Mouse (Mus musculus) heart, embryonic 15.5 days (tissue): ENCODE measurements at regions not wholly inside any gene's neighbourhood (a gene's known extent, or its start where the extent isn't known, plus 50 kb on each side); places are given as distances from the start of the nearest gene placed in this dataset.

Experiments used
- ATAC-seq: fragments of 200-750 bp; cut with Nextera tagmentation; replicated peaks from 2 replicates; pipeline ENCODE4 v1.8.0; 2017; ENCODE audit warnings: low read depth, moderate TSS enrichment; ENCODE audit not compliant: insufficient number of reproducible peaks, insufficient read depth, low FRiP score
- H3K27ac ChIP-seq: fragments of 300-500 bp; sonication (generic); 2 replicates; pipeline ENCODE4 v1.5.1; 2015; ENCODE audit warnings: mild to moderate bottlenecking, inconsistent platforms
- H3K27me3 ChIP-seq: fragments of 300-500 bp; sonication (generic); 2 replicates; pipeline ENCODE4 v1.6.1; 2015; ENCODE audit warnings: inconsistent platforms
- H3K36me3 ChIP-seq: fragments of 300-500 bp; sonication (generic); 2 replicates; pipeline ENCODE4 v1.6.1; 2015; ENCODE audit warnings: mild to moderate bottlenecking, inconsistent platforms
- H3K4me1 ChIP-seq: fragments of 300-500 bp; sonication (generic); replicated peaks from 2 replicates; pipeline ENCODE4 v1.6.1; 2015; ENCODE audit warnings: inconsistent platforms
- H3K4me2 ChIP-seq: fragments of 300-500 bp; sonication (generic); 2 replicates; pipeline ENCODE4 v1.6.1; 2015; ENCODE audit warnings: inconsistent platforms, mild to moderate bottlenecking, moderate library complexity
- H3K4me3 ChIP-seq: fragments of 300-500 bp; sonication (generic); 2 replicates; pipeline ENCODE4 v1.5.1; 2015; ENCODE audit warnings: mild to moderate bottlenecking, inconsistent platforms
- H3K9ac ChIP-seq: fragments of 300-500 bp; sonication (generic); 2 replicates; pipeline ENCODE4 v1.6.1; 2015; ENCODE audit warnings: mild to moderate bottlenecking, inconsistent platforms
- H3K9me3 ChIP-seq: fragments of 300-500 bp; sonication (generic); replicated peaks from 2 replicates; pipeline ENCODE4 v1.6.1; 2016; ENCODE audit warnings: inconsistent platforms
- WGBS: fragments of 180-500 bp; shearing (Covaris S2); methylation state at CpG from one replicate; pipeline ENCODE4 v1.1.7; 2015; ENCODE audit warnings: mixed read lengths; 5-methylcytosine and 5-hydroxymethylcytosine counted together

- Histone ChIP-seq H3K36me3 (no peaks in the 10 kb centered on the region), H3K9me3 (no peaks in the 10 kb centered on the region), H3K27ac (no peak overlapping the region), H3K4me2 (no peak overlapping the region), H3K4me1 (no peaks in the 10 kb centered on the region), H3K9ac (no peak overlapping the region), H3K27me3 (no peaks in the 10 kb centered on the region), H3K4me3 (no peak overlapping the region)
- ATAC-seq: no peak
- WGBS: 64% methylated on average over 9 of the region's 9 CpGs
Measured at GRCm38 (mm10) chr5:77888534-77888933, 480.7 kb upstream of the Igfbp7 start.

- Histone ChIP-seq H3K4me3 (no peak overlapping the region), H3K27me3 (no peaks in the 10 kb centered on the region), H3K27ac (no peak overlapping the region), H3K4me2 (no peak overlapping the region), H3K9me3 (no peaks in the 10 kb centered on the region), H3K36me3 (no peaks in the 10 kb centered on the region), H3K4me1 (no peaks in the 10 kb centered on the region), H3K9ac (no peak overlapping the region)
- ATAC-seq: no peak
- 79% methylated on average over 5 of the region's 5 CpGs for WGBS
Measured at GRCm38 (mm10) chr5:77871403-77871802, 463.6 kb upstream of the Igfbp7 start.

GRCm38 (mm10) chr5:77865342-77865741 is 457.5 kb upstream of the Igfbp7 start:
- Histone ChIP-seq H3K9ac (no peak overlapping the region), H3K4me1 (no peaks in the 10 kb centered on the region), H3K36me3 (no peaks in the 10 kb centered on the region), H3K4me2 (no peak overlapping the region), H3K27me3 (no peaks in the 10 kb centered on the region), H3K4me3 (no peak overlapping the region), H3K27ac (no peak overlapping the region), H3K9me3 (no peaks in the 10 kb centered on the region)
- 77% methylated on average over 7 of the region's 7 CpGs for WGBS
- ATAC-seq: no peak

- Histone ChIP-seq H3K4me1 (no peaks in the 10 kb centered on the region), H3K36me3 (no peaks in the 10 kb centered on the region), H3K4me2 (no peak overlapping the region), H3K27ac (no peak overlapping the region), H3K4me3 (no peak overlapping the region), H3K9me3 (no peaks in the 10 kb centered on the region), H3K27me3 (no peaks in the 10 kb centered on the region), H3K9ac (no peak overlapping the region)
- ATAC-seq: no peak
- 67% methylated on average over 6 of the region's 6 CpGs for WGBS
Measured at GRCm38 (mm10) chr5:77855191-77855590, 447.4 kb upstream of the Igfbp7 start.

- H3K27me3 ChIP-seq: no peaks in the 10 kb centered on the region
- no peaks in the 10 kb centered on the region for H3K9me3 ChIP-seq
- no peaks in the 10 kb centered on the region for H3K36me3 ChIP-seq
- no peak for ATAC-seq
- no peak overlapping the region for H3K4me3 ChIP-seq
- 76% methylated on average over 12 of the region's 12 CpGs for WGBS
- no peak overlapping the region for H3K27ac ChIP-seq
- H3K4me1 ChIP-seq: no peaks in the 10 kb centered on the region
- H3K9ac ChIP-seq: no peak overlapping the region
- no peak overlapping the region for H3K4me2 ChIP-seq
Measured at GRCm38 (mm10) chr5:77853999-77854784, 446.4 kb upstream of the Igfbp7 start.

- H3K4me3 ChIP-seq: no peak overlapping the region
- no peak overlapping the region for H3K9ac ChIP-seq
- 85% methylated on average over 3 of the region's 3 CpGs for WGBS
- no peak for ATAC-seq
- H3K9me3 ChIP-seq: no peaks in the 10 kb centered on the region
- no peak overlapping the region for H3K27ac ChIP-seq
- H3K36me3 ChIP-seq: no peaks in the 10 kb centered on the region
- H3K27me3 ChIP-seq: no peaks in the 10 kb centered on the region
- H3K4me2 ChIP-seq: no peak overlapping the region
- no peaks in the 10 kb centered on the region for H3K4me1 ChIP-seq
Measured at GRCm38 (mm10) chr5:77851645-77852044, 443.8 kb upstream of the Igfbp7 start.

GRCm38 (mm10) chr5:77838186-77839097 is 430.6 kb upstream of the Igfbp7 start:
- Histone ChIP-seq H3K9ac (no peak overlapping the region), H3K27me3 (no peaks in the 10 kb centered on the region), H3K4me3 (no peak overlapping the region), H3K27ac (no peak overlapping the region), H3K36me3 (no peaks in the 10 kb centered on the region), H3K9me3 (no peaks in the 10 kb centered on the region), H3K4me1 (no peaks in the 10 kb centered on the region), H3K4me2 (no peak overlapping the region)
- no peak for ATAC-seq
- 51% methylated on average over 5 of the region's 5 CpGs for WGBS

GRCm38 (mm10) chr5:77827971-77828370 is 420.1 kb upstream of the Igfbp7 start:
- Histone ChIP-seq H3K4me3 (no peak overlapping the region), H3K27me3 (no peaks in the 10 kb centered on the region), H3K4me2 (no peak overlapping the region), H3K9ac (no peak overlapping the region), H3K9me3 (no peaks in the 10 kb centered on the region), H3K27ac (no peak overlapping the region), H3K36me3 (no peaks in the 10 kb centered on the region), H3K4me1 (no peaks in the 10 kb centered on the region)
- 79% methylated on average over 2 of the region's 2 CpGs for WGBS
- ATAC-seq: no peak

- Histone ChIP-seq H3K4me3 (no peak overlapping the region), H3K4me1 (no peaks in the 10 kb centered on the region), H3K27me3 (no peaks in the 10 kb centered on the region), H3K36me3 (no peaks in the 10 kb centered on the region), H3K9ac (no peak overlapping the region), H3K27ac (no peak overlapping the region), H3K9me3 (no peaks in the 10 kb centered on the region), H3K4me2 (no peak overlapping the region)
- whole genome bisulfite sequencing: 76% methylated on average over 4 of the region's 4 CpGs
- no peak for ATAC-seq
Measured at GRCm38 (mm10) chr5:77826063-77826462, 418.2 kb upstream of the Igfbp7 start.

- Histone ChIP-seq H3K9me3 (no peaks in the 10 kb centered on the region), H3K4me2 (no peak overlapping the region), H3K4me3 (no peak overlapping the region), H3K9ac (no peak overlapping the region), H3K27me3 (no peaks in the 10 kb centered on the region), H3K36me3 (no peaks in the 10 kb centered on the region), H3K27ac (no peak overlapping the region), H3K4me1 (no peaks in the 10 kb centered on the region)
- 75% methylated on average over 7 of the region's 7 CpGs for WGBS
- ATAC-seq: no peak
Measured at GRCm38 (mm10) chr5:77816759-77817280, 409.0 kb upstream of the Igfbp7 start.

GRCm38 (mm10) chr5:77809844-77810243 is 402.0 kb upstream of the Igfbp7 start:
- Histone ChIP-seq H3K4me3 (no peak overlapping the region), H3K36me3 (no peaks in the 10 kb centered on the region), H3K27ac (no peak overlapping the region), H3K27me3 (no peaks in the 10 kb centered on the region), H3K4me2 (no peak overlapping the region), H3K9ac (no peak overlapping the region), H3K4me1 (no peaks in the 10 kb centered on the region), H3K9me3 (no peaks in the 10 kb centered on the region)
- no peak for ATAC-seq
- 76% methylated on average over 6 of the region's 6 CpGs for WGBS
